Mouse (Mus musculus) forebrain, postnatal 0 days (tissue): Measurements from ENCODE around the gene H2-D1. TPM values are rescaled to one million over a fixed set of nuclear protein-coding genes. Genes with fewer than 3 reads are reported as not detected.

Experiments used
- ATAC-seq: fragments of 200-750 bp; cut with Nextera tagmentation; 2 replicates; pipeline ENCODE4 v1.8.0; 2017; ENCODE audit warnings: mild to moderate bottlenecking, moderate library complexity
- DNase-seq: peaks from one replicate; pipeline ENCODE4 v3.0.0-alpha.2; 2015
- H3K27ac ChIP-seq: fragments of 300-500 bp; sonication (generic); 2 replicates; pipeline ENCODE4 v1.5.1; 2014; ENCODE audit warnings: low read depth, mild to moderate bottlenecking, antibody characterized with exemption, low read length, moderate library complexity, mixed read lengths
- H3K27me3 ChIP-seq: fragments of 300-500 bp; sonication (generic); 2 replicates; pipeline ENCODE4 v1.6.1; 2014; ENCODE audit warnings: mild to moderate bottlenecking, low read length, mixed read lengths; ENCODE audit not compliant: insufficient read depth
- H3K36me3 ChIP-seq: fragments of 300-500 bp; sonication (generic); 2 replicates; pipeline ENCODE4 v1.6.1; 2014; ENCODE audit warnings: mild to moderate bottlenecking, moderate library complexity; ENCODE audit not compliant: insufficient read depth
- H3K4me1 ChIP-seq: fragments of 300-500 bp; sonication (generic); 2 replicates; pipeline ENCODE4 v1.6.1; 2014; ENCODE audit warnings: antibody characterized with exemption; ENCODE audit not compliant: insufficient read depth
- H3K4me2 ChIP-seq: fragments of 300-500 bp; sonication (generic); 2 replicates; pipeline ENCODE4 v1.6.1; 2014; ENCODE audit warnings: low read depth, mild to moderate bottlenecking, moderate library complexity
- H3K4me3 ChIP-seq: fragments of 300-500 bp; sonication (generic); 2 replicates; pipeline ENCODE4 v1.5.1; 2014; ENCODE audit warnings: low read depth, low read length, mixed read lengths
- H3K9ac ChIP-seq: fragments of 300-500 bp; sonication (generic); 2 replicates; pipeline ENCODE4 v1.6.1; 2014; ENCODE audit warnings: mild to moderate bottlenecking
- H3K9me3 ChIP-seq: fragments of 300-500 bp; sonication (generic); 2 replicates; pipeline ENCODE4 v1.6.1; 2016; ENCODE audit warnings: low read length
- CTCF ChIP-seq: sonication (generic); IDR thresholded peaks from 2 replicates; pipeline ENCODE4 v1.5.1; 2016; ENCODE audit warnings: antibody characterized with exemption, control low read depth, low read depth
- WGBS: fragments of 180-500 bp; shearing (Covaris S2); extraction: QIAGEN DNeasy Blood & Tissue Kit; methylation state at CpG from one replicate; pipeline ENCODE4 v1.1.7; 2014; 5-methylcytosine and 5-hydroxymethylcytosine counted together
- polyA plus RNA-seq: library from polyadenylated mRNA; unstranded; fragments of >200 nt; fragmentation: Nextera tagmentation; extraction: Ambion mirVana; gene quantifications from 2 replicates; pipeline ENCODE4 v1.2.1, GENCODE M21; 2015
- total RNA-seq: library from RNA; depleted of rRNA; stranded (reverse); fragments of >200 nt; gene quantifications from 2 replicates; pipeline ENCODE4 v1.2.3, GENCODE M21; 2014

The H2-D1 gene
- total and polyA plus RNA-seq, 2 experiments from 2014 or later, result 63.3 to 95.9 TPM

- ATAC-seq, result peak; percentile 28
- 13% methylated on average over 17 of the region's 17 CpGs for WGBS
Observed at GRCm38 (mm10) chr17:35257824-35258491, 4.6 kb upstream of the H2-D1 start.

DNA sequence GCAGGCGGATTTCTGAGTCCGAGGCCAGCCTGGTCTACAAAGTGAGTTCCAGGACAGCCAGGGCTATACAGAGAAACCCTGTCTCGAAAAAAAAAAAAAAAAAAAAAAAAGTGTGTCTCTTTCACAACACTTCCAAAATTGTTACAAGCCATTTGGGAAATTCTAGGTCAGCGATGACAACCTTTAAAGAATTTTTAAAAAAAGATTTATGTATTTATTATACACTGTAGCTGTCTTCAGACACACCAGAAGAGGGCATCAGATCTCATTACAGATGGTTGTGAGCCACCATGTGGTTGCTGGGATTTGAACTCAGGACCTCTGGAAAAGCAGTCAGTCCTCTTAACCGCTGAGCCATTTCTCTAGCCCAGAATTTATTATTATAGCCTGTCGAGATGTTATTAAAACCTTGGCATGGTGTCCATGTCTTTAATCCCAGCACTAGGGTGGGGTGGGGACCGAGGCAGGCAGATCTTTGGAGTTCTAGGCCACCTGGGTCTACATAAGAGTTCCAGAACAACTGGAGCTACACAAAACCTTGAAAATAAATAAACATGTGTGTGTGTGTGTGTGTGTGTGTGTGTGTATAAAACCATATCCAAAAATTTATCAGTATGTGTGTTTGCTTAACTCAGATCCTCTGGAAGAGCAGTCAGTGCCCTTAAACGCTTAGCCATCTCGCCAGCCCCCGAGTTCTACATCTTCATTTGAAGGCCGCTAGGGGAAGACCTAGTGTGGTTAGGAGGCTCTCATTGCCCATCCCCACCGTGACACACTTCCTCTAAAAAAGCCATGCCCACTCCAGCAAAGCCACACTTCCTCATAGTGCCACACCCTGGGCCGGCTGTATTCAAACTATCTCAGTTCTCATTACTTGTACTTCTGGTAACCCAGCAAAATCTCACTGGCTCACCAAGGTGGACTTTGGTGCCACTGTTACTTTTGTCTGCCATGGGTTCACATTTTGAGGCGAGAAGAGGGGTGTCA lies 3.7 kb upstream of the H2-D1 start:
- WGBS, result 67% methylated on average over 13 of the region's 14 CpGs

More at GRCm38 (mm10) chr17:35257824-35258491, 4.6 kb upstream of the H2-D1 start:
- no peaks in the 10 kb centered on the region for H3K27me3 ChIP-seq
- no peak overlapping the region for H3K4me3 ChIP-seq
- TF ChIP-seq CTCF, result peak; percentile 88
- H3K4me1 ChIP-seq, result no peaks in the 10 kb centered on the region
- no peak overlapping the region for H3K27ac ChIP-seq
- H3K9me3 ChIP-seq, result no peaks in the 10 kb centered on the region
- DNase-seq, result peak; percentile 89
- peak overlapping the region; percentile 29 for H3K4me2 ChIP-seq
- no peak overlapping the region for H3K9ac ChIP-seq
- peaks cover 16% of the 10 kb centered on the region for H3K36me3 ChIP-seq

GRCm38 (mm10) chr17:35259621-35260020 lies 2.9 kb upstream of the H2-D1 start:
- no peaks in the 10 kb centered on the region for H3K9me3 ChIP-seq
- no peaks in the 10 kb centered on the region for H3K27me3 ChIP-seq
- no peak overlapping the region for H3K27ac ChIP-seq
- DNase-seq, result no peak
- WGBS, result 60% methylated on average over 4 of the region's 4 CpGs
- H3K4me3 ChIP-seq, result no peak overlapping the region
- no peaks in the 10 kb centered on the region for H3K36me3 ChIP-seq
- H3K4me2 ChIP-seq, result no peak overlapping the region
- H3K4me1 ChIP-seq, result no peaks in the 10 kb centered on the region
- no peak for TF ChIP-seq CTCF
- no peak overlapping the region for H3K9ac ChIP-seq
- no peak for ATAC-seq

More for the DNA sequence above, 3.7 kb upstream of the H2-D1 start:
- H3K4me3 ChIP-seq, result no peak overlapping the region
- no peaks in the 10 kb centered on the region for H3K27me3 ChIP-seq
- no peak for TF ChIP-seq CTCF
- no peaks in the 10 kb centered on the region for H3K4me1 ChIP-seq
- no peak for ATAC-seq
- no peak overlapping the region for H3K9ac ChIP-seq
- H3K27ac ChIP-seq, result no peak overlapping the region
- no peak overlapping the region for H3K4me2 ChIP-seq
- no peak for DNase-seq
- peaks cover 7% of the 10 kb centered on the region for H3K36me3 ChIP-seq
- H3K9me3 ChIP-seq, result no peaks in the 10 kb centered on the region

- ATAC-seq, result no peak
- H3K27me3 ChIP-seq, result no peaks in the 10 kb centered on the region
- H3K4me2 ChIP-seq, result no peak overlapping the region
- no peak overlapping the region for H3K27ac ChIP-seq
- H3K36me3 ChIP-seq, result no peaks in the 10 kb centered on the region
- no peaks in the 10 kb centered on the region for H3K9me3 ChIP-seq
- H3K4me1 ChIP-seq, result no peaks in the 10 kb centered on the region
- no peak for TF ChIP-seq CTCF
- WGBS, result 77% methylated on average over 13 of the region's 13 CpGs
- no peak for DNase-seq
- H3K9ac ChIP-seq, result no peak overlapping the region
- no peak overlapping the region for H3K4me3 ChIP-seq
Observed at GRCm38 (mm10) chr17:35261651-35262050, 879 bp upstream of the H2-D1 start.

GRCm38 (mm10) chr17:35263523-35263883 lies 973 bp downstream of the H2-D1 start:
- peak overlapping the region; percentile 68 for H3K9ac ChIP-seq
- no peaks in the 10 kb centered on the region for H3K36me3 ChIP-seq
- no peaks in the 10 kb centered on the region for H3K4me1 ChIP-seq
- no peaks in the 10 kb centered on the region for H3K27me3 ChIP-seq
- H3K9me3 ChIP-seq, result no peaks in the 10 kb centered on the region
- ATAC-seq (no peak; the same call in 1 of the 2 replicates), DNase-seq (no peak)
- H3K4me2 ChIP-seq, result peak overlapping the region; percentile 92
- H3K4me3 ChIP-seq, result peak overlapping the region; percentile 65
- WGBS, result 5% methylated on average over 29 of the region's 31 CpGs
- TF ChIP-seq CTCF, result no peak
- no peak overlapping the region for H3K27ac ChIP-seq

GRCm38 (mm10) chr17:35267399-35268086 lies 5.0 kb downstream of the H2-D1 start:
- Histone ChIP-seq H3K27me3 (no peaks in the 10 kb centered on the region), H3K4me2 (no peak overlapping the region), H3K9ac (no peak overlapping the region), H3K36me3 (no peaks in the 10 kb centered on the region), H3K9me3 (no peaks in the 10 kb centered on the region), H3K4me3 (no peak overlapping the region), H3K27ac (no peak overlapping the region), H3K4me1 (no peaks in the 10 kb centered on the region)
- no peak for TF ChIP-seq CTCF
- DNase-seq (no peak), ATAC-seq (no peak)
- 77% methylated on average over 1 of the region's 1 CpGs for WGBS
